Mouse (Mus musculus) c-Kit-positive CD71-positive TER-119-negative erythroid progenitor cells, embryonic 14.5 days (primary cell): Measurements from ENCODE around the gene Cyp4x1.
"Not testable (repeated sequence)": the region's sequence is repeated elsewhere in the genome, so short reads cannot be mapped to it uniquely, and the experiment has no call there.

Source experiments
- DNase-seq: peaks from one replicate; pipeline ENCODE4 v3.0.0-alpha.2; 2013; ENCODE audit warnings: low read depth

The Cyp4x1 gene

DNA sequence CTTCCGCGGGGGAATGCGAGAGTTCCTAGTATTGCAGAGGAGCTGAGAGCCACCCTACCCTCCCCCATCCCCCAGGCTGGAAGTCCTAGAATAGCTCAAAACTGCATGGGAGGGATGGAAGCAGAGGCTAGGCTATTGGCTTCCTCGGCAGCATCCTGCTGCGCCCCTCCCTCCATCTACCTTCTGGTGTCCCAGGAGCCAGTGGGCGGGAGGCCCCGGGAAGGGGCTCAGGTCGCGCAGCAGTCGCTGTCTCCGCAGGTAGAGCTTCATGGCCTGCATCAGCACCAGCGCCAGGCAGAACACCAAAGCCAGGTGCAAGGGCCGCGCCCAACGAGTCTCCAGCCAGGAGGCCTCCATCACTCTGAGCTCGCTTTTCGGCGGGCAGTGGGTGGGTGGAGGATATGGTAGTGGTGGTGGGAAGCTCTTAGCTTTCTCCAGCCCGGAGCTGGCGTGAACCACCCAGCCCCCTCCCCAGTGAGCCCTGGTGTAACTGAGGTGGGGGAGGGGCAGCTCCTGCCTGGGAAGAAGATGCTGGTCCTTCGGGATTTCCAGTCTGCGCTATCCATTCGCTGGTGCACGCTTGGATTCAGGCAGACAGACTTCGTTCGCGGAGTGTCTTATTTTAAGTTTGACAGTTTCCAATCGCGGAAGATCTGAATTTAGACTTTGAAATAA, at the start of gene Cyp4x1:
Cyp4x1 (minus strand) TSS at position 661 of the 675 bp plus-strand sequence.
- DNase-seq: no peak

DNA sequence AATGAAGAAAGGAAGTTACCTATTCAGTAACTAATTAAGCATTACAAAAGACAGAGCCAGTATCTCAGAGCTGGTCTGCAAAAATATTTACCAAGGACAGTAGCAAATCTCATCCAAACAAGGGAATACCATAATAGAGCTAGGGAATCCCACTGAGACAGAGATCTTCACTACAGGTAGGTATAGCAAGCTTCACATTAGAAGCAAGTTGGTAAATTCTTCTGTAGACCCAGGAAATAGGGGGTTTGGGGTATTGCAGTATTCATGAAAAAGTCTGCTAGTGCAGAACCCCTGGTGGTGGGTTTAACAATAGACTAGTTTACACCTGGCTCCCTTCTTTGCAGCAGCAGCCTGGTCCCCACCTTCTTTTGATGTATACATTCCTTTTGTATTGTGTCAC, 42.1 kb upstream of the Cyp4x1 start:
- DNase-seq: not testable (repeated sequence)

- DNase-seq: no peak
Observed at GRCm38 (mm10) chr4:115174694-115175353, 40.7 kb upstream of the Cyp4x1 start.

GRCm38 (mm10) chr4:115158963-115159362, 24.9 kb upstream of the Cyp4x1 start:
- not testable (repeated sequence) for DNase-seq

GRCm38 (mm10) chr4:115154723-115155122, 20.6 kb upstream of the Cyp4x1 start:
- DNase-seq: no peak

DNA sequence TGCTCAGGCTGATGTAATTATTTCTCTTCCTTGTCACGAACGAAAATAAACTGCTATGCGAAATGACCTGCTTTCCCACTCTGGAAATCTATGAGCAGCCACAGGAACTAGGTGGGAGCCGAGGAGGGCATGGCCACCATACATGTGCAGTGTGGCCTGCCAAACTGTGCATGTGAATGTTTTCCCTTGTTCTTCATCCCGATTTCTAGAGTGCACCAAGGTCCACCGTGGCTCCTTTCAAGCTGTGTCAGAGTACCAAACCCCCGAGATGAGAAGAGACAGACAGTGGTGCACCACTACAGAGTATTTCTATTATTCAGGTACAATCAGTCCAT, 182 bp upstream of the Cyp4x1 start:
- DNase-seq: no peak

DNA sequence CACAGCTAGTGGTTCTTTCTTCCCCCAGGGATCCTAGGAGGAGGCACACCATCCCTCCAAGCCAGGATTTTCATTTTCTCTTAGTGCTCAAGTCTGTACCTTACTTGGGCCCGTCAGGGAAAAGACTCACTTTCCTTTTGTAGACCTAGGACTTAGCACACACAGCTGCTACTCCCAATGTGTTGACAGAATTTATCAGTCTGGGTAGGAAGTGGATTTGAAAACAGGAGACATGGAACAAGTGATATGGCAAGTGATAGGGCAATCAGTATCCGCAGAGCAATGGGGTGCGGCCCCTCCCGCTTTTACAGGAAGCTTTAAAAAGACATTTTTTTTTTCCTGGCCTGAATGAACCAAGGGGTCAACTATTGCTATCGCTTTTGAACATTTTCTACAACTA, 996 bp downstream of the Cyp4x1 start:
- DNase-seq: no peak

DNA sequence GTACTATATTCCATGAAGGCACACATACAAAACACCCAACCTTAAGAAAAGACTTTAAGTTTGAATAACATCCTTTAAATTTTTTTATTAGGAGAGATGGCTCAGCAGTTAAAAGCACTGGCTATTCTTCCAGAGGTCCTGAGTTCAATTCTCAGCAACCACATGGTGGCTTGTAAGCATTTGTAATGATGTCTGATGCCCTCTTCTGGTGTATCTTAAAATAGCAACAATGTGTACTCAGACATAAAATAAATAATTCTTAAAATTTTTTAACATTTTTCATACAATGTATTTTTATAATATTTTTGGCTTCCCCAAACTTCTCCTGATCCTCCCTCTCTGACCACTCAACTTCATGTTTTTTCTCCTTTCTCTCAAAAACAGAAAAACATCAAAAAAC, 9.4 kb downstream of the Cyp4x1 start:
- DNase-seq: peak; percentile 9

DNA sequence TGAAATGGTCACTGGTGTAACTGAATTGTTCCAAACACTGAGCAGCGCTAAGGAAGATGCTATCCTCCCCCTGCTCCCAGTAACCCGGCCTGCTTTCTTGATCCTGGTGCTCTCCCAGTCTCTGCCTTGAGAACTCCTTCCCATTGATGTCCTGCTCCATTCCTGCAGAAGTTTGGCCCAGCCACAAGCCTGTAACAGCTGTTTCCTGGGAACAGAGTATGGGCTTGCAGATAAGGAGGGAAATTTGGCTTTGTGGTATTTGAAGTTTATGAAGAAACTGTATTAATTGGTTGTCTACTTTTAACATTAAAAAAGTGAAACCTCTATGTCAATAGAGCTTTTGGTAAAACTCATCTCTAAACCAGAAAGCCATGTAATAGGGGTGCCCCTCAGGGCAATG, 10.6 kb downstream of the Cyp4x1 start:
- no peak for DNase-seq

DNA sequence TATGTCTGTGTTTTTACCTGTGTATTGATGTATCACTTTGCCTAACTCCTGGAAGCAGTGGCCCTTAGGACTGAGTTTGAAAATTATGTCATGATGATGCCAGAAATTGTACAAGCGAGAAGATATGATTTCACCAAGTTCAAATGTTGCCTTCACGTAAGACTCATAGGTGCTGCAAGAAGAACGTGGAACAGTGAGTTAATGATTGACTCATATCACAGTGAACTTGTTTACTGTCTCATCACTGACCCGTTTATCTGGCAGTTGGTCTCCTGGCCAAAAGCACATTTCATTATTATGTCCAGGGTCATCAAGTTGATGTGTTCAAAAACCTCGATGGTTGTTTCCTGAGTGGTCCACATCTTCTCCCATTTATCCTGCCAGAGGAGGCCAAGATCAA, 12.5 kb downstream of the Cyp4x1 start:
- no peak for DNase-seq

GRCm38 (mm10) chr4:115121162-115121561, 12.9 kb downstream of the Cyp4x1 start:
- no peak for DNase-seq

DNA sequence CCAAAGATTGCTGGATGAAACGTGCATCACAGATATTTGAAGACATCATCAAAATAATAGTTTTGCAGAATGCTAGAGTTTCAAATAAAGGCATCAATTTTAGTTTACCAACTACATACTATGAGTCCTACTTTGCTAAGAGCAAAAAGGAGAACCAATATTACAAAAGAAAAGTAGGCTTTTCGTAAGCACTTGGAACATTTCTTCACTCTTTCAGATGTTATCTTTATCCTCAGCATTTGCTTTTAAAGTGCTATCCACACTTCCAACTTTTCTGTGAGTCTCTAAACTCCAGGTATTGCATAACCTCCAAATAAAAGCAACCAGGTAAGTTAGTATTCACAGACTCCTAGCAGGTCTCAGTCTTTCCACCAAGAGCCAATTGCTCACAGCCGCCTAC, 14.4 kb downstream of the Cyp4x1 start:
- no peak for DNase-seq

DNA sequence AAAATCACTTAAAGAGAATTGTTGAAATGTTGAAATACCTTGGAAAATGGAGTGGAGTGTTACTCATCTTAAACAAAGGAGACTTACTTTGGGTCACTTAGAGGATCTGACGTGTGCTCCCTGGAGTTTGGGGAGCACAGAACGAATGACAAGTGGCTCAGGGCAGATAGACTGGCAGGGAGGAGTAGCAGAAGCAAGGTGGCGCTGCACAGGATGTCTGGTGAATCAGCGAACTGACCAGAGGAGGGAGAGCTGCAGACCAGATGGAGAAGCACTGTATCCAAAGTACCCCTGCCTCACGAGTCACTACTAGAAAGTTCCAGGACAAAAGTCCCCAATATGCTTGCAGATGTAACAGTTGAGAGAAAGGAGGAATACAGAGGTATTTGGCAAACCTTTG, 20.8 kb downstream of the Cyp4x1 start:
- DNase-seq: no peak

DNA sequence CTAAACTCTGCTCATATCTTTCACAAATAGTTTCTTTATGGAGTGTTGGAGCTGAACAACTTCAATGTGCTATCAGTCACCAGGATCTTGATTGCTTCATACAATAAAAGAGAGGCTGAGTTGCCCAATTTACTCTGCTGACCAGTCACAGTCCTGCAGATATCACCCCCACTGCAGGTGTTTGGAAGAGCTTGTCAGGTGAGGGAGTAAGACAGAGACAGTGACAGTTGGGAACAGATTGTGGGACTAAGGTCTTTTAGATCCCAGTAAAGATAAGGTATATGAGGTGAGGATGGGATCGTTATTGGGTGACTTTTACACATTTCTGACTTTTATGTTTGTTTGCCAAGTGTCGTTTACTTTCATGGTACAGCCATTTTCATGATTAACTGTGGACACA, 22.9 kb downstream of the Cyp4x1 start:
- no peak for DNase-seq

DNA sequence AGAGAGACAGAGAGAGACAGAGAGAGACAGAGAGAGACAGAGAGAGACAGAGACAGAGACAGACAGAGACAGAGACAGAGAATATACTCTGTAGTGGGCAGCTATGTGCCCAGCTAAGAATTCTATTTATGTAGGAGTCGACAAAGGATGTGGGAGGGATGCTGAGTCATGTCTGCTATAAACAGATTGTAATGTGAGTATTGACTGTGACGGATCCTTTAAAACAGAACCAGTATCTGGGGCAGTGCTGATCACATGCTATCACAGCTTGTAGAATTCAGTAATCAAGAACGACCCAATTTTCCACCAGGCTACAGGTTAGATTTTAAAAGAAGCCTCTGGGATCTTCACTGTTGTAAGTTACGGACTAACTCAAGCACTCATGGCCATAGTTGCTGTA, 30.6 kb downstream of the Cyp4x1 start:
- no peak for DNase-seq

- no peak for DNase-seq
Observed at GRCm38 (mm10) chr4:115101682-115102081, 32.4 kb downstream of the Cyp4x1 start.

GRCm38 (mm10) chr4:115097146-115097496, 37.0 kb downstream of the Cyp4x1 start:
- DNase-seq: no peak

DNA sequence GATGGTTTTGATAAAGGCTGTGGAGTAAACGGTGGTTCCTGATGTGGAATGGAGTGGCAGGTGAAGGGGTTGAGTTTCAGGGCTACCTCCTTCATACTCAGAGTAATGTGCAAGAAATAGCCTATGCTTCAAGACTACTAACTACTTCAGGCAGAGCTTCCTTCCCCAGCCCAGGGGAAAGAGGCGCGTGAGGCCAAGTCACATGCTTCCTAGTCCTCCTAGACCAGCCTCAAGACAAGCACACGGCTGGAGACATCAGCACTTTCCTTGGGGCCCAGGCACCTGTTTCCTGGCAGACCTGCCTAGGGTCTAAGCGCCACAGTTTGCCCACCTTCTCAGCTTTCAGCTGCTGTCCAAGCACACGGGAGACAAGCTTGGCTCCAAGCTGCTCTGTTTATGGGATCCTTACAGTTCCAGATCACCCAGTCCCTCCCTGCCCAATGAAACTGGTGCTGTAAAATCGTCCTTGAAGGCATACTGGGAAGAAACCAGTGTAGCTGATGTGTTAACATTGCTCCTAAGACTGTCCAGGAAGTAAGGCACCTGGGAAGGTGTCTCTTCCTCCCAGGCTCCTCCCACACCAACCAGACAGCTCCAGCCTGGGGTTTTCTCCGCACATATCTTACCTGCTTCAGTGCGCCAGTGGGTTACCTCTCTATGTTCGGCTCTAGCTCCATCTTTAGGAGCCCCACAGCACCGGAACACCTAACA, 37.5 kb downstream of the Cyp4x1 start:
- no peak for DNase-seq

GRCm38 (mm10) chr4:115095671-115096434, 38.2 kb downstream of the Cyp4x1 start:
- peak; percentile 83 for DNase-seq

GRCm38 (mm10) chr4:115094056-115094455, 40.0 kb downstream of the Cyp4x1 start:
- DNase-seq: no peak

DNA sequence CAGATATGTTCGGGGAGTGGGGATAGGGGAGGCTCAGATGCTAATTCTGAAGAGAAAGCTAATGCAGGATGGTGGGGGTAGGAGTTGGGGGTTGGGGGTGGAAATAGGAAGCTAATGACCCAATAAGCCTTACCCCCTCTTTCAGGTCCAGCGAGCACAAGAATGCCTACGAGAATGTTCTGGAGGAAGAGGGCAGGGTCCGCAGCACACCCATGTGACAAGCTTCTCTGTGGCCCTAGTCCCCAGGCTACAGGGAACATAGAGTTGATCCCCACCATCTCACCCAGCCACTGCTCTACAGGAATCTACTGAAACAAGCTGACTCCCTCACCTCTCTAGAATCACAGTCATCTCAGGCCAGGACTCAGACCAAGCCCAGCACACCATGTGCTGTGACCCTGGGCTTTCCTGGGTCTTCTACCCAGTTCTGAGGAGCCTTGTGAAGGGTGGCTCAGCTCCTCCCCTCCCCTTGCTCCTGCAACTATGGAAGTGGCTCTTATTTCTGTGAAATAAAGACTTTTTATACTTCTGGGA, 40.7 kb downstream of the Cyp4x1 start:
- DNase-seq: no peak

DNA sequence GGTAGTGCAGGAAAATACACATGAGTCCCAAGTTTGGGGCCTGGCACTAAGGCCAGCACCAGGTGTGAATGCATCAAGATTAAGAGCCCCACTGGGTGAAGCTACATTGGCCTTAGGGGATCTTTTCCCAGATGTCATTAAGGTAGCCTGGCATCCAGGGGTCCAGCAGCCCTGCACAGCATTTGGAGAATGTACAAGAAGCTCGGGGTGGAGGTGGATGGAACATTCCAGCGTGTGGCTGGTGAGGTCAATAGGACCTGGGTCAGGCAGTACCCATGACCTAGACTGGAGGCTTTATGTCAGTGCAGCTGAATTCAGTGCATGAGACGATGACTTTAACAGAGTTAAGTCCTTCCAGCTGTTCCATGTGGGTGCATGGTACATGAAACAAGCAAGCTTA, 42.3 kb downstream of the Cyp4x1 start:
- DNase-seq: no peak

GRCm38 (mm10) chr4:115090592-115090991, 43.5 kb downstream of the Cyp4x1 start:
- no peak for DNase-seq
